Mouse (Mus musculus) liver, postnatal 0 days (tissue): ENCODE measurements at regions not wholly inside any gene's neighbourhood (a gene's known extent, or its start where the extent isn't known, plus 50 kb on each side); places are given as distances from the start of the nearest gene placed in this dataset.
A peak's percentile ranks its signal among the peaks of the same experiment; 100 is the strongest.

Source experiments
- ATAC-seq: fragments of 200-750 bp; cut with Nextera tagmentation; 2 replicates; pipeline ENCODE4 v1.8.0; 2017; ENCODE audit warnings: mild to moderate bottlenecking, moderate library complexity
- DNase-seq: peaks from one replicate; pipeline ENCODE4 v3.0.0-alpha.2; 2016
- H3K27ac ChIP-seq: fragments of 300-500 bp; sonication (generic); 2 replicates; pipeline ENCODE4 v1.5.1; 2014; ENCODE audit warnings: antibody characterized with exemption, moderate library complexity, mild to moderate bottlenecking, low read depth
- H3K27me3 ChIP-seq: fragments of 300-500 bp; sonication (generic); 2 replicates; pipeline ENCODE4 v1.6.1; 2014; ENCODE audit warnings: low read length, control low read depth, mixed read lengths; ENCODE audit not compliant: insufficient read depth
- H3K36me3 ChIP-seq: fragments of 300-500 bp; sonication (generic); replicated peaks from 2 replicates; pipeline ENCODE4 v1.6.1; 2014; ENCODE audit warnings: mild to moderate bottlenecking, control low read depth, low read length, moderate library complexity, mixed read lengths; ENCODE audit not compliant: insufficient read depth
- H3K4me1 ChIP-seq: fragments of 300-500 bp; sonication (generic); 2 replicates; pipeline ENCODE4 v1.6.1; 2014; ENCODE audit warnings: antibody characterized with exemption, mild to moderate bottlenecking, control low read depth; ENCODE audit not compliant: insufficient read depth
- H3K4me2 ChIP-seq: fragments of 300-500 bp; sonication (generic); 2 replicates; pipeline ENCODE4 v1.6.1; 2014; ENCODE audit warnings: low read depth, mild to moderate bottlenecking, low read length, moderate library complexity, mixed read lengths
- H3K4me3 ChIP-seq: fragments of 300-500 bp; sonication (generic); 2 replicates; pipeline ENCODE4 v1.5.1; 2014; ENCODE audit warnings: low read depth, low read length
- H3K9ac ChIP-seq: fragments of 300-500 bp; sonication (generic); replicated peaks from 2 replicates; pipeline ENCODE4 v1.6.1; 2014; ENCODE audit warnings: mild to moderate bottlenecking, moderate library complexity
- H3K9me3 ChIP-seq: fragments of 300-500 bp; sonication (generic); 2 replicates; pipeline ENCODE4 v1.6.1; 2016; ENCODE audit warnings: mild to moderate bottlenecking, control low read depth, low read length, mixed read lengths
- CTCF ChIP-seq: sonication (generic); IDR thresholded peaks from 2 replicates; pipeline ENCODE4 v1.5.1; 2016; ENCODE audit warnings: antibody characterized with exemption, low read depth
- EP300 ChIP-seq: IDR thresholded peaks from 2 replicates; pipeline ENCODE4 v1.6.1; 2016; ENCODE audit warnings: antibody characterized with exemption, low read depth, mild to moderate bottlenecking
- WGBS: fragments of 180-500 bp; shearing (Covaris S2); extraction: QIAGEN DNeasy Blood & Tissue Kit; methylation state at CpG from one replicate; pipeline ENCODE4 v1.1.7; 2014; ENCODE audit not compliant: insufficient replicate concordance; 5-methylcytosine and 5-hydroxymethylcytosine counted together

DNA sequence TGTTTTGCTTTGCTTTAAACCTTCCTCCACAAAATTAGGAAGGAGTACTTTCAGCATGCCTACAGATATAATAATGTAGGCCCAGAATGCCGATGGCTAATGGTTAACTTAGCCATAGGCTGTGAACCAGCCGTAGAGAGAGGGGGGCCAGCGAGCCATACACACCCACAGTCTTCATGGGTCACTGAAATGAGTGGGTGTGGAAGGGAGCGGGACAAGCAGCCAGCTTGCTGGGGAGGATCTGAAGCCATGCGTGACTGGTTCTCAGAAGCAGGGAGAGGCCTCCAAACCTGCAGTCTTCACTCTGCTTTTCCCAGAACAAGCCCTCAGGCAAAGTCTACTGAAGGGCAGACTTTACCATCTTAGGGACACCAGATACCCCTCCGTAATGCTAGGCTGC lies 50.8 kb upstream of the Ptpn13 start:
- no peak overlapping the region for H3K4me2 ChIP-seq
- 72% methylated on average over 6 of the region's 6 CpGs for WGBS

DNA sequence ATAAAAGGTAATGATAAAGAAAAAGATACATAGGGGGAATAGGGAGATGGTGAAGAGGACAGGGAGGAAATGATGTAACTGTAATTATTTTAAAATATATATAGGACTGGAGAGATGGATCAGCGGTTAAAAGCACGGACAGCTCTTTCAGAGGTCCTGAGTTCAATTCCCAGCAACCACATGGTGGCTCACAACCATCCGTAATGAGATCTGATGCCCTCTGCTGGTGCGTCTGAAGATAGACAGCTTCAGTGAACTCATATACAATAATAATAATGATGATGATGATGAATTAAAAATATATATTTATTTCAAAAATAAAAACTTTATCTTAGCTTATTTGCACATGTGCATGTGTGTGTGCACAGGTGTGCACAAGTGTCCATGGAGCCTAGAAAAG lies 51.9 kb upstream of the Ptpn13 start:
- Histone ChIP-seq H3K27me3 (no peaks in the 10 kb centered on the region; the same call in 1 of the 2 replicates), H3K4me2 (no peak overlapping the region), H3K9me3 (no peaks in the 10 kb centered on the region), H3K4me1 (no peaks in the 10 kb centered on the region), H3K9ac (no peak overlapping the region), H3K27ac (no peak overlapping the region), H3K36me3 (no peaks in the 10 kb centered on the region), H3K4me3 (no peak overlapping the region)
- no peak for DNase-seq
- WGBS = 83% methylated on average over 4 of the region's 4 CpGs
- TF ChIP-seq CTCF (no peak), EP300 (no peak)
- ATAC-seq = no peak

More for the DNA sequence above, 50.8 kb upstream of the Ptpn13 start:
- Histone ChIP-seq H3K27ac (no peak overlapping the region), H3K9ac (no peak overlapping the region), H3K36me3 (no peaks in the 10 kb centered on the region), H3K27me3 (peaks cover 3% of the 10 kb centered on the region; the same call in 1 of the 2 replicates), H3K4me1 (no peaks in the 10 kb centered on the region), H3K9me3 (no peaks in the 10 kb centered on the region), H3K4me3 (no peak overlapping the region)
- no peak for DNase-seq
- TF ChIP-seq CTCF = no peak
- TF ChIP-seq EP300 = no peak
- ATAC-seq = no peak

DNA sequence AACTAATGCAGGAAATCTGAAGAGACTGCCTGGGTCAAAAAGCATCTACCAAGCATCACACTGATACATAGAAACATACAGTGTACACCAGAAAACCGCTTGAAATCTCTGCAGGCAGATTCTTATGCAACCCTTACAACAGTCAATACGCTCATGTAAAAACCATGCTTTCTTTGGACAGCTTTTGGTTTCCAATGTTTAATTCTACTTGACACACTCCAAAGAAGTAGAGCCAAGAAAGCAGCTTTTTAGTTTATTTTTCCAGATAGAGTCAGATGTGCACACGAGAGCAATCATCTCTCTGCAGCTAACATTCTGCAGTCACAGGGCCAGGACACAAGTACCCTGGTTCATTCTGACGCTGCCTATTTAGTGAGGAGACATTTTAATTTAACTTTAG lies 54.5 kb upstream of the Ptpn13 start:
- Histone ChIP-seq H3K36me3 (no peaks in the 10 kb centered on the region), H3K4me3 (no peak overlapping the region), H3K4me2 (no peak overlapping the region), H3K27ac (no peak overlapping the region), H3K9ac (no peak overlapping the region), H3K9me3 (no peaks in the 10 kb centered on the region), H3K4me1 (no peaks in the 10 kb centered on the region), H3K27me3 (no peaks in the 10 kb centered on the region)
- DNase-seq = no peak
- ATAC-seq = no peak
- WGBS = 62% methylated on average over 4 of the region's 4 CpGs
- TF ChIP-seq EP300 (no peak), CTCF (no peak)

DNA sequence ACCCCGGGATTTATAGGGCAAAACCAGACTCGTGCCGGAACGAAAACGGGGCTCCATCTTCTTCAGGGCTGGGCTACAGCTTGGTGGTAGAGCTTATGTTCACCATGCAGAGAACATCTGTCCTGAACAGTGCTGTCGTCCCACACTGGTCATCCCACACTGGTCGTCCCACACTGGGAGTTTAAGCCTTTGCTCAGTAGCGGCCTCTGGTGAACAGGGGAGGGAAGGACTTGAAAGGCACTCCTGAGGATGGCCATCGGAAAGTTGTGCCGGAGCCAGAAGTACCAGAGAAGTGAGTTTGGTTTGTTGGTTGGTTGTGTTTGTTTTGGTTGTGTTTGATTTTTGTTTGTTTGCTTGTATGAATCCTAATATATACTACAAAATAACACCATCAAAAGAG lies 56.0 kb upstream of the Ptpn13 start:
- Histone ChIP-seq H3K9me3 (no peaks in the 10 kb centered on the region), H3K4me2 (no peak overlapping the region), H3K4me1 (no peaks in the 10 kb centered on the region), H3K36me3 (no peaks in the 10 kb centered on the region), H3K9ac (no peak overlapping the region), H3K4me3 (no peak overlapping the region), H3K27me3 (no peaks in the 10 kb centered on the region), H3K27ac (no peak overlapping the region)
- TF ChIP-seq CTCF (peak; percentile 19), EP300 (no peak)
- 74% methylated on average over 10 of the region's 10 CpGs for WGBS
- DNase-seq (no peak), ATAC-seq (no peak)

DNA sequence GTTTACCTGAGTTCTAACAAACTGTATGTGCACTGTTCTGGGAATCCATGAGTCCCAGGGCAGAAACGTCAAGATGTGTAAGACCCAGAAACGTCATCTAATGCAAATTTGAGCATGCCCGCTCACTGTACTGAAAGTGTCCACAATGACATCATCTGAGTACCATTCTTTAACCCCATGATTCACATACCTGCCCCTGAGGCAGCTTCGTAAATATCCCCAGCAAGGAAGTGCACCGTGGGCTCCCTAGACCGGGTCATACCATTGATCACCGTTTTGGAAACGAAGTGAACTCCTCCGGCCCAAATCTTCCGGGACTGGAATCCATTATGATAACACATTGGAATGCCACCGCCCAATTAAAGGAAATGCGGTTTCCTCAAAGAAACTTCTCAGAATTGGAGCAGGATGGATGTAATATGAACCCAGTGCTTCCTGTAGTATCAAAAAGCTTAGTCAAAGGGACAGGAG lies 57.8 kb upstream of the Ptpn13 start:
- no peaks in the 10 kb centered on the region for H3K4me1 ChIP-seq
- no peaks in the 10 kb centered on the region for H3K27me3 ChIP-seq
- H3K27ac ChIP-seq = no peak overlapping the region
- no peak overlapping the region for H3K9ac ChIP-seq
- H3K4me3 ChIP-seq = no peak overlapping the region
- H3K4me2 ChIP-seq = no peak overlapping the region
- 63% methylated on average over 12 of the region's 12 CpGs for WGBS
- no peak for DNase-seq
- ATAC-seq = no peak
- H3K9me3 ChIP-seq = no peaks in the 10 kb centered on the region
- TF ChIP-seq CTCF (no peak), EP300 (no peak)
- no peaks in the 10 kb centered on the region for H3K36me3 ChIP-seq

DNA sequence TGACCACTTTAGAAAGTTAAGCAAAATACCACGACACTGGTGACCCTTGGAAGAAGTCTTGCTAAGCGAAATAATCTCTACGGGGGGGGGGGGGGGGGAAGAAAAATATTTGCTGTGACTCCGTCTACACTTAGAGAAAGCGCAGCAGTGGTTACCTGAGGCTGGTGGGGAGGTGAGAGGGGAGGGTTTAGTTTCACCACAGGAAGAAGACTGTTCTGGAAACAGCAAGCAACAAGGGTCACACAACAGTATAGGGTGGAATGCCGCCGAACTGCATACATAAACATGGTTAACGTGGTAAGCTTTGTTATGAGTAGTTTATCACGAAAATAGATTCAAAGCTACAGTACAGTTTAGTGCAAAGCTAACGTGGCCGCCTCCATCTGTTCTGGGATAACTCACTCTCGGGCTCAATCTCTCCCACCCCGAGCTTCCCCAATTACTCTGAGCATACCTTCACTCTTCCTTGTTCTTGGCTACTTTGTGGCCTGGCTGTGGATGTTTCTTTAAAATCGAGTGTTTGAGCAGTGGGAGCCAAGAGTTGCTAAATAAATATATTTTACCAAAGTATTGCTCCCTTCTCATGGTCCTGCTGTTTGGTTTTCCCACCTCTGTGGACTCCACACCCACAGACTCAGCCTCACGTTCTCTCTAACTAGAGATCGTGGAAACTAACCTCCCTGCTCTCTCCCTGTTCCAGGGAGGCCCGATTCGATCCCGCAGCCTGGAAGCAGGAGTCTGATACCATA lies 59.1 kb upstream of the Ptpn13 start:
- no peak for DNase-seq
- WGBS = 77% methylated on average over 19 of the region's 19 CpGs

More for the DNA sequence above, 59.1 kb upstream of the Ptpn13 start:
- H3K9me3 ChIP-seq = no peaks in the 10 kb centered on the region
- ATAC-seq = no peak
- no peaks in the 10 kb centered on the region for H3K27me3 ChIP-seq
- TF ChIP-seq EP300 (no peak), CTCF (no peak)
- H3K9ac ChIP-seq = no peak overlapping the region
- no peak overlapping the region for H3K4me2 ChIP-seq
- no peak overlapping the region for H3K27ac ChIP-seq
- H3K4me3 ChIP-seq = no peak overlapping the region
- H3K4me1 ChIP-seq = no peaks in the 10 kb centered on the region
- no peaks in the 10 kb centered on the region for H3K36me3 ChIP-seq
